Mouse (Mus musculus): ENCODE results near the gene Det1. TPM values are rescaled to one million over a fixed set of nuclear protein-coding genes. Genes with fewer than 3 reads are reported as not detected.

Gene Det1
- total RNA-seq, 2 experiments from 2014 or later: 9.0 TPM

GRCm38 (mm10) chr7:78855044-78855655 lies 8.1 kb upstream of the Det1 start:
- DNase-seq (ENCODE audit: low spot score in 2 of 2): no peak

DNA sequence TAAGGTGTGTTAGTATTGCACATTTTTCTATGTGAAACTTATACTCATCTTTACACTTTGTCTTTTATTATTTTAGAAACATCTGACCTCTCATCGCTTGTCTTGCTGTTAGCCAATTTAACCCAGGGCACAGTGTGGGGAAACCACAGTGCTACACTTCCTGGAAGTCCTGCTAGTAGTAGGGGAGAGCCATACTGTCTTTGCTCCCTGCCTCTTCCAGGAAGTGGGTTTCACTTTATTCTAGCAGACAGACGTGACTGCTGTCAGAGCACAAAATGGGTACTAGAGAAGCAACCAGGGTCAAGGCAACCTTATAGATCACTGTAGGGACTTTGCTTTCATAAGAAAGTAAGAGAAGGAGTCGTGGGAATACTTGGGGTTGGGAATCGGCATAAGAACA lies 7.0 kb upstream of the Det1 start:
- DNase-seq (ENCODE audit: low spot score in 2 of 2): no peak

DNA sequence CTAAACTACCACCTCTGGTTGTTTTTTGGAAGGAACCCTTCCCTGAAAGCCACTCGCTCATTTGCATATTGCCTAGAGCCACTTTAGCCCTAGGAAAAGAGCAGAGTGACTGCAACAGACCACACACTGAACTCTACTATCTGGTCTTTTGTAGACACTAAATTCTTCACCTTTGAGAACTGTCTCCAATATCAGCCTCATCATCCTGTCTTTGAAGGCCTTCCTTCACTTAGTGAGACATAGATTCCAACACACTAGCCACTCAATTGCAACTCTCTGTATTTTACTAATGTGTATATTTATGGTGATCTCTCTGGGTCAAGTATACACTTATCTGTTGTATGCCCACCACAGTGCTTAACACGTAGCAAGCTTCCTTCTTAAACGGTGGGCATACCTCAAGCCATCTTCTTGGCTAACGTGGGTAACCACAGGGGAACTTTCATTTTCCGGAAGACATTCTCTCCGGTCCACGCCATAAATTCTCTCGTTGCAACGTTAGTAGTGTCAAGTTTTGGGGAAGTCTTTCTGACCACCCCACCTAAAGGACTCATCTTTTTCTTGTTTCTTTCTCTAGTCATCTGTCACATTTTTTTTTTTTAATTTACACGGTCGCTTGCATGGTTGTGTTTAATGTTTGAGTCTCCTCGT lies 872 bp downstream of the Det1 start:
- DNase-seq (ENCODE audit: low spot score in 2 of 2): no peak

DNA sequence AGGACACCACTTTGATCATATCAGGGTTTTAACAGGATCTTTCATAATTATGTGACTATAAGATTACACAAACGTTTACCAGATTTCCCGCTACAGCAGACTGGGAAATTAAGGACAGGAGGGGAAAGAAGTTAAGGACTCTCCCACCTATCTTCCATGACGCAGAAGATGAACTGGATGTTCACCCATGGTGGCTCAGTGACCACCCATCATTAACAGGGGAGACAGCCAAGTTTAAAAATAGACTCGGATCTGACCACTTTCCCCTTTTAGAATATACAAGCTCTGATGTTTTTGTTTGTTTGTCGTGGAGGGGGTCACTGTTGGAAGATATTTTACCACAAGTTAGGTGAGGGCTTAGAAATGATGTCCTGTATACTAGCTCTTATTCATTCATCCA lies 5.5 kb downstream of the Det1 start:
- no peak for DNase-seq (ENCODE audit: low spot score in 2 of 2)

DNA sequence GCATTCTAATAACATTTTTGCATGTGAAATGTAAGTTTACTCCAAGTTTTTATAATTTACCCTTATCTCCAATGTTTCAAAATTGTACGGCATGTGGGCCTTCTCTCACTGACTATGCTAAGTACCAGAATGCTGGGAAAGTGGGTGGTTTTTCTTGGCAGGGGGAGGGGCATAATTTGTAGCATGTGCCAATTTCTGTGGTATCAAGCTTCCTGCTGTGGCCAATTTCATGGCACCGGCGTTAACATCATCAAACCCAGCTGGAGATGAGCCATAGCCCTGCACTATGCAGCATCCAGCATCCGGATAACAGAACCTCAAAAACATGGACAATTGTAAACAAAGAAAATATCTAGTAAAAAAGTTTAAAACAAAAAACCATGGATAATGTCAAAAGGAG lies 9.8 kb downstream of the Det1 start:
- no peak for DNase-seq (ENCODE audit: low spot score in 2 of 2)

GRCm38 (mm10) chr7:78835656-78836055 lies 11.4 kb downstream of the Det1 start:
- no peak for DNase-seq (ENCODE audit: low spot score in 2 of 2)

- no peak for DNase-seq (ENCODE audit: low spot score in 2 of 2)
These were observed 19.2 kb downstream of the Det1 start for GRCm38 (mm10) chr7:78827749-78828362.

- DNase-seq (ENCODE audit: low spot score in 2 of 2): no peak
These were observed 20.2 kb downstream of the Det1 start for GRCm38 (mm10) chr7:78826682-78827385.

GRCm38 (mm10) chr7:78818336-78818735 lies 28.7 kb downstream of the Det1 start:
- DNase-seq (ENCODE audit: low spot score in 2 of 2): no peak

- no peak for DNase-seq (ENCODE audit: low spot score in 2 of 2)
These were observed 32.3 kb downstream of the Det1 start for GRCm38 (mm10) chr7:78814766-78815165.

- no peak for DNase-seq (ENCODE audit: low spot score in 2 of 2)
These were observed 33.3 kb downstream of the Det1 start for GRCm38 (mm10) chr7:78813791-78814190.

DNA sequence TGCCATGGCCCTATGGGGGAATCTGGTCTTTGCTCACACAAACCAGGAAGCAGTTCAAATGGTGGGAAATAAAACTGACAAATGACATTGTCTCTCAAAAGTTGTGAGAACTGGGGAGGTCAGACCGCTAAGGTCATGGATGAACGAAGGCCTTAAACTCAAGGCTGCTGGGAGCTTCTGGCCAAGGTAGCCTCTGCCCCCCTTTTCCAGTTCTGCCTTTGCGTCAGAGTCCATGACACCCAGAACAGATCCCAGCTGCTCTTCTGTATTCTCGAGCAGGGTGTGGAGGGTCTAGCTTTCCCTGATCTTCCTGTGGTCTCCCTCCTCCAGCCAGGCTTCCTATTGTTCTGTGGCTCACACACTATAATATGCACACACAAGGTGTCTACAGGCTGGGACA lies 39.9 kb downstream of the Det1 start:
- no peak for DNase-seq (ENCODE audit: low spot score in 2 of 2)

DNA sequence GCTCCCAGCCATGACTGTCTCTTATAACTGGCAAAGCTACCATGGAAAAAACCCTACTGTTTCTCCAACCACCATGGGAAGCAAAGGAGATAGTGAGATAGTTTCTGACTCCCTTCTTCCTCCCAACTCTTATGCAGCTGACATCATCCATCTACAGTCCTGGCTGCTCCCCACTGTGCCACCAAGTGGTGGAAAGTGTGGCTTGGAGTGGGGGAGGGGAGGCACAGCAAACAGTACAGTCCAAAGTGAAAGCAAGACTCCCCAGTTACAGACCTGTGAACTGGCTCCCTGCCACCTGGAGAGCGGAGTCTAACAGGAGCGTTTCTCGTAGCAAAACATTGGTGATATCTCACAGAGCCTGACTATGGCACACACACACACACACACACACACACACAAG lies 43.2 kb downstream of the Det1 start:
- no peak for DNase-seq (ENCODE audit: low spot score in 2 of 2)

GRCm38 (mm10) chr7:78799730-78800496 lies 47.1 kb downstream of the Det1 start:
- DNase-seq (ENCODE audit: low spot score in 2 of 2): no peak

DNA sequence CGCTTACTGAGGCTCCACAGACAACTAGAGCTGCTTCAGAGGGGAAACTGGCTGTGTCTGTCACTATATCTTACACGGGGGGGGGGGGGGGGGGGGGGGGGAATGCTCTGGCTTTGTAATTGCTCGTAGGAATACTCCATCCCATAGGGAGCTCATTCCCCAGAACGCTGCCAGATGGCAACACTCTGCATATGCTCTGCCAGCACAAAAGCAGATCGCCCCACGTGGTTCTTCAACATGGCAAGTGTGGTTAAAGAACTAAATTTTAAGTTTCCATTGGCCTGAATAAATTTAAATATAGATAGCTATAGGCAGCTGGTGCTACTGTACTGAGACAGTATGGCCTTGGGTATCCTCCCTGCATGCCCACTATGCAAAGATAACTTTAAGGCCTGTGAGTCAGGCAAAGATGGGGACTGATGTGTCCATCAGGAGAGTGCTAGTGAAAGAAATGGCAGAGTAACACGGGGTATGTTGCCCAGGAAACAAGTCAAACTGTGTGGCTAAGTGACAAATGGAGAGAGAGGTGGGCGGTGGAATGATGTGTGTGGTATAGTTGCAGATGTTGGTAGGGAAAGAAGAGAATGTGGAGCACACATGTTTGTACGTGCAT lies 49.1 kb downstream of the Det1 start:
- DNase-seq (ENCODE audit: low spot score in 2 of 2): no peak

- DNase-seq (ENCODE audit: low spot score in 2 of 2): no peak
These were observed 50.4 kb downstream of the Det1 start for GRCm38 (mm10) chr7:78796624-78797023.

- no peak for DNase-seq (ENCODE audit: low spot score in 2 of 2)
These were observed 52.4 kb downstream of the Det1 start for GRCm38 (mm10) chr7:78794571-78795092.

GRCm38 (mm10) chr7:78793895-78794570 lies 53.0 kb downstream of the Det1 start:
- DNase-seq (ENCODE audit: low spot score in 2 of 2): no peak

DNA sequence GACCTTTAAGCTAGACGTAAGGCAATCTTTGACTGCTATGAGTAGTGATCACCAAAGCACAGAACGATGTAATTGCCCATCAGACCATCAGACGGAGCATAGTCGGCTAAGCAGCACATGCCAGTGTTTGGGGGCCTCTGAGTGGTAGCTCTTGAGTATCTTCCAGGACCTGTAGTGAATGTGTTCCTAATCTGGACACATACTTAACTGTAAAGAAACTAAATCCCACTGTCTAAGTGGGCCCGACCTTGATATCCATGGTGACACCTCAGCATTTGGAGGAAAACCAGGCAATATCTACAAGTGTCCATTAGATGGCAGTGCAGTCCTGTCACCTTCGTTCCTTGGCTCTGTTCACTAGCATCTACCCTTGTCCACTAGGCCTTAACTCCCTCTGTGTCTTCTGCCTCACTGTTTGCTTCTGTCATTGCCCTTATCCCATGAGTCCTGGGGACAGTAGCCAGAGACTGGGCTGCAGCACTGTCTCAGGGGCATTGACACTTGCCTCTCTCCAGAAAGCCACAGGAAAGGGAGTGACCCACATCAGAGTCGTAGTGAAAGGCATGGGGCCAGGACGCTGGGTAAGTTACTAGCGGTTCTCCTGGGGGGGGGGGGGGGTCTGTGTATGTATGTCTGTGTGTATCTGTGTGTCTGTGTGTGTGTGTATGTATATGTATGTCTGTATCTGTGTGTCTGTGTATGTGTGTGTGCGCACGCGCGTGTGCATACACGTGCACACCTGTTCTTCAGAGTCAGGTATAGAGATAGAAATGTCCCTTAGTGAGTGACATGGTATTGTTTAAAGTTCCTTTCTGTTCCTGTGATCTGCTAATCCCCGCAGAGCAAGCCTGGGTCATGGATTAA lies 55.5 kb downstream of the Det1 start:
- peak in 1 of 2 experiments; percentile 36 for DNase-seq (ENCODE audit: low spot score in 2 of 2)

All from gastrocnemius, postnatal 4 days (tissue).